ENCODE assay signal across 18 mouse cellular contexts in genomic region chr1:74376396-74376795, GRCm38 (mm10). TPM values are rescaled to one million over a fixed set of nuclear protein-coding genes. Genes with fewer than 3 reads are reported as not detected.
DNase-seq lines count a peak whose midpoint lies in the region; ATAC-seq and TF ChIP-seq lines count a peak whose summit lies in the region.
"Had no signal": no experiment of that assay in that cellular context is flagged by ENCODE, and none has a peak within 500 bp of the region (broad histone marks: within the 10 kb centered on the region; RNA-seq: fewer than 3 reads in every experiment).

No protein-coding gene starts in this region.

- intact Hi-C loops in heart, adult 2 months (cut with DNase I) = no loop called here

- no peaks in the 10 kb centered on the region for H3K9me3 ChIP-seq in midbrain, embryonic 10.5 days (replicated peaks)
- no peaks in the 10 kb centered on the region for H3K9me3 ChIP-seq in midbrain, embryonic 13.5 days
- H3K9me3 ChIP-seq: forebrain, embryonic 13.5 days; midbrain, embryonic 15.5 days; stomach, embryonic 15.5 days had no signal

- peak; percentile 67 to 77 for DNase-seq in heart, adult 2 months
- no peak for DNase-seq in heart, postnatal 4 days
- DNase-seq in midbrain, embryonic 10.5 days (ENCODE audit: low spot score) = no peak
- peak; percentile 74 for DNase-seq in adrenal gland, postnatal 10 days
- DNase-seq in frontal cortex, adult 2 months (ENCODE audit: extremely low spot score in 1 of 2, low spot score in 1 of 2) = no peak
- DNase-seq in embryo, embryonic 11 days = no peak
- DNase-seq: cerebellum, adult 2 months; lung, embryonic 14.5 days; thymus, postnatal 25 days had no signal

- no peak overlapping the region for H3K4me2 ChIP-seq in midbrain, embryonic 13.5 days (replicated peaks)
- no peak overlapping the region for H3K4me2 ChIP-seq in myocyte (ENCODE audit: low read depth)
- H3K4me2 ChIP-seq: forebrain, embryonic 13.5 days; lung, embryonic 14.5 days; midbrain, embryonic 15.5 days had no signal

- no peaks in the 10 kb centered on the region for H3K27me3 ChIP-seq in heart, adult 2 months (ENCODE audit: control insufficient read depth, insufficient read depth, low read length)
- H3K27me3 ChIP-seq in midbrain, embryonic 10.5 days (ENCODE audit: low read depth, poor library complexity, severe bottlenecking) = no peaks in the 10 kb centered on the region
- no peaks in the 10 kb centered on the region for H3K27me3 ChIP-seq in midbrain, embryonic 13.5 days
- H3K27me3 ChIP-seq in myocyte (ENCODE audit: control insufficient read depth, insufficient read depth, insufficient read length) = no peaks in the 10 kb centered on the region
- H3K27me3 ChIP-seq: forebrain, embryonic 13.5 days; midbrain, embryonic 15.5 days; stomach, embryonic 15.5 days had no signal

- H3K9ac ChIP-seq in heart, adult 2 months (ENCODE audit: low read depth, low read length) = no peak overlapping the region
- no peak overlapping the region for H3K9ac ChIP-seq in midbrain, embryonic 13.5 days (replicated peaks)
- H3K9ac ChIP-seq: forebrain, embryonic 13.5 days; lung, embryonic 14.5 days; midbrain, embryonic 15.5 days; stomach, embryonic 15.5 days had no signal

- no peak for ATAC-seq in midbrain, embryonic 13.5 days
- ATAC-seq: forebrain, embryonic 13.5 days; hindbrain, postnatal 0 days; midbrain, embryonic 15.5 days had no signal

- H3K27ac ChIP-seq in heart, adult 2 months = peak overlapping the region; percentile 28
- H3K27ac ChIP-seq in midbrain, embryonic 10.5 days (replicated peaks) = peak overlapping the region; percentile 15; the same call in 1 of the 2 replicates
- no peak overlapping the region for H3K27ac ChIP-seq in midbrain, embryonic 13.5 days
- H3K27ac ChIP-seq: forebrain, embryonic 13.5 days; hindbrain, postnatal 0 days; kidney, postnatal 0 days; midbrain, embryonic 15.5 days; stomach, embryonic 15.5 days had no signal

- H3K79me2 ChIP-seq in heart, adult 2 months (replicated peaks; ENCODE audit: control insufficient read depth, insufficient read depth, low read length) = no peaks in the 10 kb centered on the region
- no peaks in the 10 kb centered on the region for H3K79me2 ChIP-seq in myocyte (ENCODE audit: control insufficient read depth, insufficient read depth)

- H3ac ChIP-seq in myocyte (ENCODE audit: control insufficient read depth, insufficient read length) = no peak overlapping the region

- H3K4me1 ChIP-seq in heart, adult 2 months (ENCODE audit: control insufficient read depth, insufficient read depth, low read length) = no peaks in the 10 kb centered on the region
- peaks cover 22% of the 10 kb centered on the region for H3K4me1 ChIP-seq in midbrain, embryonic 10.5 days
- no peaks in the 10 kb centered on the region for H3K4me1 ChIP-seq in midbrain, embryonic 13.5 days (replicated peaks)
- H3K4me1 ChIP-seq: forebrain, embryonic 13.5 days; midbrain, embryonic 15.5 days had no signal

- H3K4me3 ChIP-seq in heart, adult 2 months = no peak overlapping the region
- H3K4me3 ChIP-seq in midbrain, embryonic 10.5 days = no peak overlapping the region
- no peak overlapping the region for H3K4me3 ChIP-seq in midbrain, embryonic 13.5 days (replicated peaks)
- no peak overlapping the region for H3K4me3 ChIP-seq in myocyte
- H3K4me3 ChIP-seq: forebrain, embryonic 13.5 days; midbrain, embryonic 15.5 days; stomach, embryonic 15.5 days had no signal

- no peak for TF ChIP-seq POLR2A in heart, adult 2 months (IDR thresholded peaks at IDR 0.05; ENCODE audit: insufficient read depth, low read depth, low read length)
- TF ChIP-seq POLR2A in myocyte (IDR thresholded peaks at IDR 0.05; ENCODE audit: insufficient read length, low read depth) = no peak

- no peak for TF ChIP-seq EP300 in heart, adult 2 months (IDR thresholded peaks at IDR 0.05; ENCODE audit: insufficient read depth, low read depth, low read length)

- no peak for TF ChIP-seq CTCF in heart, adult 2 months (IDR thresholded peaks at IDR 0.05)

- no peaks in the 10 kb centered on the region for H3K36me3 ChIP-seq in heart, adult 2 months (ENCODE audit: control insufficient read depth, insufficient read depth, low read length)
- H3K36me3 ChIP-seq in midbrain, embryonic 10.5 days = no peaks in the 10 kb centered on the region
- H3K36me3 ChIP-seq in midbrain, embryonic 13.5 days = no peaks in the 10 kb centered on the region
- H3K36me3 ChIP-seq in myocyte (ENCODE audit: control insufficient read depth, insufficient read depth) = no peaks in the 10 kb centered on the region
- H3K36me3 ChIP-seq: midbrain, embryonic 15.5 days; stomach, embryonic 15.5 days had no signal

- 68% methylated on average over 4 of the region's 4 CpGs for WGBS in heart, adult 2 months
- WGBS in midbrain, embryonic 10.5 days = 88% methylated on average over 4 of the region's 4 CpGs
- WGBS in midbrain, embryonic 13.5 days = 91% methylated on average over 4 of the region's 4 CpGs

TF ChIP-seq in myocyte, 11 proteins besides CTCF, POLR2A, EP300 and RAD21:
- no peak for TF ChIP-seq TCF12 (IDR thresholded peaks at IDR 0.05; ENCODE audit: insufficient read depth, poor library complexity, severe bottlenecking)
- peak; percentile 4 for TF ChIP-seq USF1 (IDR thresholded peaks at IDR 0.05; ENCODE audit: low read depth)
- peak in 1 of 3 experiments; percentile 16 for TF ChIP-seq MYOD1 (IDR thresholded peaks at IDR 0.05; ENCODE audit: control insufficient read depth in 1 of 3, insufficient read length in 2 of 3, low read depth in 2 of 3)
TF ChIP-seq in myocyte: peak in this region for 2.

RNA-seq across cellular contexts. Expression of gene Slc11a1, which starts 1.4 kb away (rescaled TPM):
- 1 to 10 TPM; 5.2 to 5.8 TPM for total RNA-seq in heart, adult 2 months (2021)
- polyA plus RNA-seq in heart, adult 2 months (2012; rRNA removed) = 12.3 and 13.0 TPM in 2 replicates
- total RNA-seq in heart, postnatal 4 days (2021) = 1 to 10 TPM; 1.7 to 3.4 TPM
- 1.4 and 2.2 TPM in 2 replicates for polyA plus RNA-seq in midbrain, embryonic 10.5 days (2016; fragmentation: Nextera tagmentation; extraction: Ambion mirVana)
- polyA plus RNA-seq in midbrain, embryonic 13.5 days (2015; fragmentation: Nextera tagmentation; extraction: Ambion mirVana) = 0.94 and 2.9 TPM in 2 replicates
- total RNA-seq in adrenal gland, postnatal 10 days (2021) = 1 to 10 TPM; 8.2 to 8.9 TPM
- 1.0 TPM for polyA plus RNA-seq in myocyte (2012; fragmentation: generic; extraction: Trizol)
- 5.5 and 9.1 TPM in 2 replicates for polyA plus RNA-seq in frontal cortex, adult 2 months (2012; rRNA removed)

RNA-seq across cellular contexts. Expression of gene Catip, which starts 14.5 kb away (rescaled TPM):
- under 1 TPM; 0.29 to 0.34 TPM for total RNA-seq in heart, adult 2 months (2021)
- 1.1 and 2.3 TPM in 2 replicates for polyA plus RNA-seq in heart, adult 2 months (2012; rRNA removed)
- under 1 TPM; 0.32 to 0.33 TPM for total RNA-seq in heart, postnatal 4 days (2021)
- 0.12 and 0.22 TPM in 2 replicates for polyA plus RNA-seq in midbrain, embryonic 10.5 days (2016; fragmentation: Nextera tagmentation; extraction: Ambion mirVana)
- polyA plus RNA-seq in midbrain, embryonic 13.5 days (2015; fragmentation: Nextera tagmentation; extraction: Ambion mirVana) = 0.41 and 0.62 TPM in 2 replicates
- total RNA-seq in adrenal gland, postnatal 10 days (2021) = under 1 TPM; 0.33 to 0.45 TPM
- 0.10 TPM for polyA plus RNA-seq in myocyte (2012; fragmentation: generic; extraction: Trizol)
- polyA plus RNA-seq in frontal cortex, adult 2 months (2012; rRNA removed) = 5.3 and 6.0 TPM in 2 replicates
- total RNA-seq: granulocyte monocyte progenitor cell, adult 5-6 weeks; neutrophil, adult 5-6 weeks had no signal

RNA-seq across cellular contexts. Expression of gene Ctdsp1, which starts 14.9 kb away (rescaled TPM):
- total RNA-seq in heart, adult 2 months (2021) = 100 to 1,000 TPM; 122 to 137 TPM
- polyA plus RNA-seq in heart, adult 2 months (2012; rRNA removed) = 122 and 127 TPM in 2 replicates
- total RNA-seq in heart, postnatal 4 days (2021) = 100 to 1,000 TPM; 121 to 126 TPM
- 31.8 and 34.4 TPM in 2 replicates for polyA plus RNA-seq in midbrain, embryonic 10.5 days (2016; fragmentation: Nextera tagmentation; extraction: Ambion mirVana)
- polyA plus RNA-seq in midbrain, embryonic 13.5 days (2015; fragmentation: Nextera tagmentation; extraction: Ambion mirVana) = 17.2 and 18.6 TPM in 2 replicates
- 100 to 1,000 TPM; 132 to 142 TPM for total RNA-seq in adrenal gland, postnatal 10 days (2021)
- 64.0 TPM for polyA plus RNA-seq in myocyte (2012; fragmentation: generic; extraction: Trizol)
- 27.4 and 27.7 TPM in 2 replicates for polyA plus RNA-seq in frontal cortex, adult 2 months (2012; rRNA removed)

RNA-seq across cellular contexts. Expression of gene Vil1, which starts 32.8 kb away (rescaled TPM):
- total RNA-seq in heart, adult 2 months (2021) = under 1 TPM; 0.80 to 0.97 TPM
- polyA plus RNA-seq in heart, adult 2 months (2012; rRNA removed) = 0.27 and 0.29 TPM in 2 replicates
- 1 to 10 TPM; 1.4 to 2.1 TPM for total RNA-seq in heart, postnatal 4 days (2021)
- 0.15 and 0.25 TPM in 2 replicates for polyA plus RNA-seq in midbrain, embryonic 10.5 days (2016; fragmentation: Nextera tagmentation; extraction: Ambion mirVana)
- 0.20 and 0.30 TPM in 2 replicates for polyA plus RNA-seq in midbrain, embryonic 13.5 days (2015; fragmentation: Nextera tagmentation; extraction: Ambion mirVana)
- 1 to 10 TPM; 2.6 to 2.9 TPM for total RNA-seq in adrenal gland, postnatal 10 days (2021)
- polyA plus RNA-seq in myocyte (2012; fragmentation: generic; extraction: Trizol) = 0.02 TPM
- 0.42 and 0.82 TPM in 2 replicates for polyA plus RNA-seq in frontal cortex, adult 2 months (2012; rRNA removed)
- total RNA-seq: granulocyte monocyte progenitor cell, adult 5-6 weeks; neutrophil, adult 5-6 weeks had no signal

Comparison
In these comparisons a context has a peak if more than half of its experiments do, and no peak if none do; other contexts are left out.
1. DNase-seq: peak in heart, adult 2 months (2 of 2) and adrenal gland, postnatal 10 days (single experiment); none in heart, postnatal 4 days (single experiment), midbrain, embryonic 10.5 days (single experiment), frontal cortex, adult 2 months (0 of 2) and embryo, embryonic 11 days (single experiment).